Mouse (Mus musculus): ENCODE results near the gene Rgl1. TPM values are rescaled to one million over a fixed set of nuclear protein-coding genes. Genes with fewer than 3 reads are reported as not detected.

Rgl1 gene
- total and polyA plus RNA-seq, 2 experiments from 2014 or later = 22.5 to 27.8 TPM

GRCm38 (mm10) chr1:152761791-152762190, 4.4 kb downstream of the Rgl1 start:
- Histone ChIP-seq H3K27me3 (ENCODE audit: insufficient read depth, low read length) (no peaks in the 10 kb centered on the region), H3K9me3 (ENCODE audit: low read length) (no peaks in the 10 kb centered on the region), H3K4me3 (ENCODE audit: low read depth, low read length) (no peak overlapping the region), H3K27ac (ENCODE audit: low read depth, low read length) (no peak overlapping the region), H3K4me1 (ENCODE audit: insufficient read depth) (no peaks in the 10 kb centered on the region), H3K4me2 (ENCODE audit: low read depth) (no peak overlapping the region), H3K9ac (no peak overlapping the region), H3K36me3 (ENCODE audit: insufficient read depth) (no peaks in the 10 kb centered on the region)
- ATAC-seq (no peak), DNase-seq (no peak)
- TF ChIP-seq CTCF (IDR thresholded peaks at IDR 0.05; ENCODE audit: low read depth) = no peak
- 73% methylated on average over 2 of the region's 2 CpGs for WGBS

DNA sequence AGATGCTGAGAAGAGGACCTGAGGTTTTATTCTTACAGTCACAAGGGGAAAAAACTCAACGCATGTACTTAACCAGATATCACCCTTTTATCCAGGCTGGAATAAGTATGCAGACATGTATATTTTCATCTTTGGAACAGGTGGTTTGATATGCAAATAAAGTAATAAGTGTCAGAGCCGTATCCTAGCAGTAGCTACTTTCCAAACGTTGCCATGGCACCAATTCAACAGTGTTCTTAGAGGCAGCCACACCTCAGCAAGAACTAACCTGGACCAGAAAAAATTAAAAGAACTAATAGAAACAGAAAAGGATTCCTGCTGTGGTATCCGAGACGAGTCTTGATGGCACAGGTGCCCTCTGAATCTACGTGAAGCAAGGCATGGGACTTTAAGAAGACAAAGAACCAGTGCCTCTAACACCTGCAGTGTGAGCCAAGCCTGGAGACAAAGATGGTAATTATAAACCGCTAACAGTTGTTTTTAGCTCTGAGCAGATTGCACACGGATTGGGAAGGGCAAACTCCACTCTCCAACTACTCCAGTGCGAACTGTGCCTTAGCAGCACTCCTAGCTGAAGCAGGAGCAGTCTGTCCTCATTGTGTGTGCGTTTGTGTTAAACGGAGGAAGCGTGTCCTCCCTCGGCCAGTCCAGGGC, 15.7 kb downstream of the Rgl1 start, which contains the start of gene Apobec4:
Apobec4 (plus strand) TSS at position 240 of the 654 bp plus-strand sequence.
- 22% methylated on average over 13 of the region's 13 CpGs for WGBS
- Histone ChIP-seq H3K9me3 (ENCODE audit: low read length) (no peaks in the 10 kb centered on the region), H3K4me2 (ENCODE audit: low read depth) (peak within 1 kb of the TSS; percentile 23), H3K27me3 (ENCODE audit: insufficient read depth, low read length) (no peaks in the 10 kb centered on the region), H3K36me3 (ENCODE audit: insufficient read depth) (no peaks in the 10 kb centered on the region), H3K4me1 (ENCODE audit: insufficient read depth) (peaks cover 10% of the 10 kb centered on the region; the same call in 1 of the 2 replicates), H3K4me3 (ENCODE audit: low read depth, low read length) (no peak within 1 kb of the TSS), H3K27ac (ENCODE audit: low read depth, low read length) (peak within 1 kb of the TSS; percentile 80), H3K9ac (peak within 1 kb of the TSS; percentile 18; the same call in 1 of the 2 replicates)
- DNase-seq (peak; percentile 86), ATAC-seq (peak; percentile 90)
- no peak for TF ChIP-seq CTCF (IDR thresholded peaks at IDR 0.05; ENCODE audit: low read depth)

DNA sequence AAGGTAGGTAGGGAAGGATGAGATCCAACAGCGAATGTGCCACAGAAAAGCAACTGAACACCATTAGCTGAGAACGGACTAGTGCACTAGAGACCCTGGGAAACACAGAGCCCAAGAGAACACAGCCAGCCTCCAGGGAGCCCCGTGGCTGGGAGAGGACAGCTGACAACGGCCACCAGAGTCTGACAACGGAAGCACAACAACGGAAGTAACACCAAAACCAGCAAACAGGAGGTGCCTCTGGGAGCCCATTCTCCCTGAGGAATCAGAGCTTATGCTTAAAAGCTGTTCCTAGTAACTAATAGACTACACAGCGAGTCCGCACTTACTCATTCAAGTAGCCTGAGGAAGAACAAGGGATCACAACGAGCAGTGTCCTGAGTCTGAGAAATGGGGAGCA, 16.9 kb downstream of the Rgl1 start:
- H3K4me3 ChIP-seq (ENCODE audit: low read depth, low read length) = no peak overlapping the region
- no peak for TF ChIP-seq CTCF (IDR thresholded peaks at IDR 0.05; ENCODE audit: low read depth)
- no peaks in the 10 kb centered on the region for H3K36me3 ChIP-seq (ENCODE audit: insufficient read depth)
- H3K4me1 ChIP-seq (ENCODE audit: insufficient read depth) = peaks cover 10% of the 10 kb centered on the region; the same call in 1 of the 2 replicates
- ATAC-seq (no peak), DNase-seq (no peak)
- no peaks in the 10 kb centered on the region for H3K9me3 ChIP-seq (ENCODE audit: low read length)
- H3K4me2 ChIP-seq (ENCODE audit: low read depth) = no peak overlapping the region
- H3K27me3 ChIP-seq (ENCODE audit: insufficient read depth, low read length) = no peaks in the 10 kb centered on the region
- WGBS = 75% methylated on average over 9 of the region's 9 CpGs
- peak overlapping the region; percentile 80 for H3K27ac ChIP-seq (ENCODE audit: low read depth, low read length)
- H3K9ac ChIP-seq = no peak overlapping the region

- 3% methylated on average over 5 of the region's 5 CpGs for WGBS
- no peaks in the 10 kb centered on the region for H3K27me3 ChIP-seq (ENCODE audit: insufficient read depth, low read length)
- H3K36me3 ChIP-seq (ENCODE audit: insufficient read depth) = no peaks in the 10 kb centered on the region
- ATAC-seq = peak; percentile 25; the same call in 1 of the 2 replicates
- H3K9me3 ChIP-seq (ENCODE audit: low read length) = no peaks in the 10 kb centered on the region
- no peak overlapping the region for H3K27ac ChIP-seq (ENCODE audit: low read depth, low read length)
- peak; percentile 91 for DNase-seq
- H3K4me3 ChIP-seq (ENCODE audit: low read depth, low read length) = no peak overlapping the region
- H3K9ac ChIP-seq = no peak overlapping the region
- TF ChIP-seq CTCF (IDR thresholded peaks at IDR 0.05; ENCODE audit: low read depth) = peak; percentile 84
- H3K4me2 ChIP-seq (ENCODE audit: low read depth) = no peak overlapping the region; the same call in 1 of the 2 replicates
- H3K4me1 ChIP-seq (ENCODE audit: insufficient read depth) = peaks cover 10% of the 10 kb centered on the region; the same call in 1 of the 2 replicates
These were observed 19.7 kb downstream of the Rgl1 start for GRCm38 (mm10) chr1:152746426-152746825.

DNA sequence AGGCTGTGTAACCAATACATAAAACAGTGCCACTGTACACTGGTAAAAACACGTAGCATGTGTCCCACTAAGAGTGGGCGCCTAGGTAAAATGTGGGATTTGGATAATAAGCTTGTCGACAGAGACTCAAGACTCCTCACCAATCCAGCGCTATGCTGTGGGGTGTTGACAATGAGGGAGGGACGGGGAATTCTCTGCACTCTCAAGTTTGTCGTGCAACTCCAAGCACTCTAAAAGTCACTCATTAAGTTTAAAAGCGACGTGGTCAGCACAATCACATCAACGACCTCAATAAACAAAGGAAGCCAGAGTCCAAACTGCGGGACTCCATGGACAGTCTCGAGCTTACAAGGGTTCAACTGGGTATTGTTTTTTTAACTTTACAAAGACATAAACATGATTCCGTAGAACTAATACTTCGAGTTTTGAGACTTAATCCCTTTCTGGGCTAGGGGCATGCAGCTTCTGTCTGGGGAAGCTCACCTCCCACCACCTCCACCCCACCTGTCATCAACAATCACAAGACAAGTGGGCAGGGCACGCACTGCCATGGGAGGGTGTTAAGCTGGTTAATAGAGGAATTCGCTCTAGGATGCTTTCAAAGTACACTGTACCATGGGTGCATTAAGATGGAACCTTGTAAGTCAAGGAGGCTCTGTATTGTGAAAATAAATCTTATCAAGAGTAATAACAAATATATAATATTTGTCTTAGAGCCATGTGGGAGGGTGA, 22.9 kb downstream of the Rgl1 start:
- Histone ChIP-seq H3K27me3 (ENCODE audit: insufficient read depth, low read length) (no peaks in the 10 kb centered on the region), H3K4me1 (ENCODE audit: insufficient read depth) (no peaks in the 10 kb centered on the region), H3K9ac (no peak overlapping the region), H3K27ac (ENCODE audit: low read depth, low read length) (no peak overlapping the region), H3K4me3 (ENCODE audit: low read depth, low read length) (no peak overlapping the region), H3K9me3 (ENCODE audit: low read length) (no peaks in the 10 kb centered on the region), H3K36me3 (ENCODE audit: insufficient read depth) (no peaks in the 10 kb centered on the region), H3K4me2 (ENCODE audit: low read depth) (no peak overlapping the region)
- 66% methylated on average over 15 of the region's 15 CpGs for WGBS
- ATAC-seq (no peak), DNase-seq (no peak)
- no peak for TF ChIP-seq CTCF (IDR thresholded peaks at IDR 0.05; ENCODE audit: low read depth)

DNA sequence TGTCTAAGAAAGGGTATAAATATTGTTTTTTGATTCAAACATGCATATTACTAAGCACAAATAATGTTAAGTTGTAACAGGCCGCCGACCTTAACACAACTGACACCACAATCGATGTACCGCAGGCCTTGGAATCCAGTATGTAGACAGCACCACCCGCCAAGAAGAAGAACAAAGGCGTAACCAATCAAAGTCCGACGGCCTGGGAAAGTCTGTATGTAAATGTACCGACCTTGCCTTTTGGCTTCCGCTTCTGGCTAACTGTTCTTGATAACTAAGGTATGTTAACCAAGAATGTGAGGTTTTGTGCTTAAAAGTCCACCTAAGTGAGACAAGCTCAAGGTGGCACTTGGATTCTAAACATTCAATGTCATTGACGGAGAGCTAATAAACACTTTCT, 26.8 kb downstream of the Rgl1 start:
- Histone ChIP-seq H3K4me1 (ENCODE audit: insufficient read depth) (no peaks in the 10 kb centered on the region), H3K27ac (ENCODE audit: low read depth, low read length) (no peak overlapping the region), H3K9ac (no peak overlapping the region), H3K4me3 (ENCODE audit: low read depth, low read length) (no peak overlapping the region), H3K27me3 (ENCODE audit: insufficient read depth, low read length) (no peaks in the 10 kb centered on the region), H3K9me3 (ENCODE audit: low read length) (no peaks in the 10 kb centered on the region), H3K4me2 (ENCODE audit: low read depth) (no peak overlapping the region), H3K36me3 (ENCODE audit: insufficient read depth) (no peaks in the 10 kb centered on the region)
- no peak for DNase-seq
- no peak for ATAC-seq
- 94% methylated on average over 11 of the region's 11 CpGs for WGBS
- TF ChIP-seq CTCF (IDR thresholded peaks at IDR 0.05; ENCODE audit: low read depth) = no peak

DNA sequence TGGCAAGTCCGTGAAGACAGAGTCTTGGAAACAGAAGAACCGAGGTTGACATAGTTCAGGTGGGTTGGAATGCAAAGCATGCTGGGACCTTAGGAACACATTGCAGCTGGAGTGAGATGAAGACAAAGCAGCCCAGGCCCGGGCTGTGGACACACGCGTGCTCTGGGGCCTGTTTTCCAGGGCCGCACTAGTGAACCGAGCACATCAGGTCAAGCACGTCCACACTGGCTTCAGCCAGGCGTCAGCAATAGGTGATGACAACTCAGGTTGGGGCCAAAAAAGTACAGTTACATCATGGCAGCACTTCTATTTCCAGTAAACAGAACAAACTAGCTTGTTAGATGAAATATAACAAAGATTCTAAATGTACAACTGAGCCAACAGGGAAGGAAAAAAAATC, 27.4 kb downstream of the Rgl1 start:
- DNase-seq (no peak), ATAC-seq (no peak)
- H3K4me3 ChIP-seq (ENCODE audit: low read depth, low read length) = no peak overlapping the region
- H3K9me3 ChIP-seq (ENCODE audit: low read length) = no peaks in the 10 kb centered on the region
- H3K27me3 ChIP-seq (ENCODE audit: insufficient read depth, low read length) = no peaks in the 10 kb centered on the region
- 93% methylated on average over 9 of the region's 9 CpGs for WGBS
- no peak overlapping the region for H3K27ac ChIP-seq (ENCODE audit: low read depth, low read length)
- no peaks in the 10 kb centered on the region for H3K36me3 ChIP-seq (ENCODE audit: insufficient read depth)
- H3K4me2 ChIP-seq (ENCODE audit: low read depth) = no peak overlapping the region
- no peak for TF ChIP-seq CTCF (IDR thresholded peaks at IDR 0.05; ENCODE audit: low read depth)
- no peak overlapping the region for H3K9ac ChIP-seq
- no peaks in the 10 kb centered on the region for H3K4me1 ChIP-seq (ENCODE audit: insufficient read depth)

Data from forebrain, postnatal 0 days (tissue).